Mouse (Mus musculus) hindbrain, embryonic 16.5 days (tissue): Measurements from ENCODE around the gene Soat2. TPM values are rescaled to one million over a fixed set of nuclear protein-coding genes. Genes with fewer than 3 reads are reported as not detected.

Experiments
- ATAC-seq: fragments of 200-750 bp; cut with Nextera tagmentation; 2 replicates; pipeline ENCODE4 v1.8.0; 2017; ENCODE audit warnings: moderate TSS enrichment, moderate library complexity
- H3K27ac ChIP-seq: fragments of 300-500 bp; sonication (generic); 2 replicates; pipeline ENCODE4 v1.5.1; 2014; ENCODE audit warnings: low read depth, mild to moderate bottlenecking, control low read depth, low read length, moderate library complexity
- H3K27me3 ChIP-seq: fragments of 300-500 bp; sonication (generic); replicated peaks from 2 replicates; pipeline ENCODE4 v1.6.1; 2014; ENCODE audit warnings: low read length; ENCODE audit not compliant: control insufficient read depth, insufficient read depth
- H3K36me3 ChIP-seq: fragments of 300-500 bp; sonication (generic); 2 replicates; pipeline ENCODE4 v1.6.1; 2014; ENCODE audit warnings: mild to moderate bottlenecking, low read length, moderate library complexity, mixed read lengths; ENCODE audit not compliant: control insufficient read depth, insufficient read depth
- H3K4me1 ChIP-seq: fragments of 300-500 bp; sonication (generic); 2 replicates; pipeline ENCODE4 v1.6.1; 2014; ENCODE audit warnings: low read depth, low read length; ENCODE audit not compliant: control insufficient read depth, insufficient read depth
- H3K4me2 ChIP-seq: fragments of 300-500 bp; sonication (generic); 2 replicates; pipeline ENCODE4 v1.6.1; 2014; ENCODE audit warnings: mild to moderate bottlenecking, low read length, control low read depth, moderate library complexity
- H3K4me3 ChIP-seq: fragments of 300-500 bp; sonication (generic); 2 replicates; pipeline ENCODE4 v1.5.1; 2014; ENCODE audit warnings: mild to moderate bottlenecking, low read length, control low read depth, moderate library complexity
- H3K9ac ChIP-seq: fragments of 300-500 bp; sonication (generic); 2 replicates; pipeline ENCODE4 v1.6.1; 2014; ENCODE audit warnings: low read depth, mild to moderate bottlenecking, control low read depth, low read length, moderate library complexity
- H3K9me3 ChIP-seq: fragments of 300-500 bp; sonication (generic); 2 replicates; pipeline ENCODE4 v1.6.1; 2014; ENCODE audit warnings: mild to moderate bottlenecking, low read length, moderate library complexity; ENCODE audit not compliant: control insufficient read depth
- WGBS: fragments of 180-500 bp; shearing (Covaris S2); extraction: QIAGEN DNeasy Blood & Tissue Kit; methylation state at CpG from one replicate; pipeline ENCODE4 v1.1.7; 2014; 5-methylcytosine and 5-hydroxymethylcytosine counted together
- polyA plus RNA-seq: library from polyadenylated mRNA; unstranded; fragments of >200 nt; fragmentation: Nextera tagmentation; extraction: Ambion mirVana; gene quantifications from 2 replicates; pipeline ENCODE4 v1.2.1, GENCODE M21; 2015

Gene Soat2
- polyA plus RNA-seq, 1 experiment from 2014 or later: not detected

DNA sequence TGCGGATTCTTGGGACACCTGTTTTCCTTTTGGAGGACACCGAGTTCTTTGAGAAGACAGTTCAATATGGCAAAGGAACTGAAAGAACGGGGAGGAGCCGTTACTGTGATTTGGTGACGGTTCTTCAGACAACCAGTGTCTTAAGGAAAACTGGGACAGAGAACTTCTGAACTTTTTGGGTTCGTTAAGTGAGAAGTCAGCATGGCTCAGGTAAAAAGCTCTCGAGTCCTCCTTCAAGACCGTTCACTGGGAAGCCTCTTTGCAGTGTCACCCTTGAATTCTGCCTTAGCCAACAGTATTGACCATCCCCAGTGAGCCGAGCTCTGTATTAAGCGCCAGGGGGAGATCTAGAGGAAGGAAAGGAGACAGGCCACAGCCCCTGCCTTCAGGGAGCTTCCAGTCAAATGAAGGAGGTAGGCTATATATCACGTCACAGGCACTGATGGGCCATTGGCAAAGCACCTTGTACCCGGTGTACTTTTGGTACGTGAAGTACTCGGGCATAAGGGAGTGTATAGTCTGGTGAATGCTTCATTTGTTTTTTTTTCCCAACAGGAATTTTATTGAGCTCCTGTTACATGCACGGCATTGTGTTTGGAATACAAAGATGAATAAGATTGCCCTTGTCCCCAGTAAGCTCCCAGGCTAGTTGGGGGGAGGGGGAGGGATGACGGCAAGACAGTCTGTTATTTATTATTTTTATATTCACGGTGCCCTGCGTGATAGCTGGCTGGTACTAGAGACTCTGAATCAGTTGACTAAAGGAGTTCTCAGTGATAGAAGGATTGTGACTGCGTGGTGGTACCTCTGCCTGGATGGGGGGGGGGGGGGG is 54.6 kb downstream of the Soat2 start, which contains the start of gene Csad:
TSS of gene Csad (minus strand) at position 51 of the 832 bp plus-strand sequence.
- ATAC-seq: no peak
- H3K36me3 ChIP-seq: peaks cover 13% of the 10 kb centered on the region
- peaks cover 32% of the 10 kb centered on the region for H3K4me1 ChIP-seq

GRCm38 (mm10) chr15:102205779-102206178 is 55.5 kb downstream of the Soat2 start:
- Histone ChIP-seq H3K27ac (peak overlapping the region; percentile 55), H3K4me2 (peak overlapping the region; percentile 68), H3K4me3 (peak overlapping the region; percentile 90), H3K4me1 (peaks cover 32% of the 10 kb centered on the region), H3K9ac (peak overlapping the region; percentile 50), H3K36me3 (peaks cover 15% of the 10 kb centered on the region), H3K9me3 (no peaks in the 10 kb centered on the region), H3K27me3 (no peaks in the 10 kb centered on the region)
- ATAC-seq: peak; percentile 40; the same call in 1 of the 2 replicates
- WGBS: 24% methylated on average over 8 of the region's 8 CpGs

More for the DNA sequence above, 54.6 kb downstream of the Soat2 start, which contains the start of gene Csad:
- no peaks in the 10 kb centered on the region for H3K9me3 ChIP-seq
- H3K9ac ChIP-seq: peak within 1 kb of the TSS; percentile 95
- H3K27me3 ChIP-seq: no peaks in the 10 kb centered on the region
- peak within 1 kb of the TSS; percentile 90 for H3K4me3 ChIP-seq
- peak within 1 kb of the TSS; percentile 100 for H3K27ac ChIP-seq
- WGBS: 46% methylated on average over 19 of the region's 19 CpGs
- H3K4me2 ChIP-seq: peak within 1 kb of the TSS; percentile 68

- 65% methylated on average over 3 of the region's 3 CpGs for WGBS
- no peak overlapping the region for H3K4me3 ChIP-seq
- H3K4me1 ChIP-seq: peaks cover 30% of the 10 kb centered on the region
- H3K27ac ChIP-seq: no peak overlapping the region
- 0 out of 2 replicates have a peak overlapping the region, but pooled peaks have one; percentile 0 for H3K9ac ChIP-seq
- H3K4me2 ChIP-seq: no peak overlapping the region
- no peaks in the 10 kb centered on the region for H3K27me3 ChIP-seq
- peaks cover 17% of the 10 kb centered on the region for H3K36me3 ChIP-seq
- no peaks in the 10 kb centered on the region for H3K9me3 ChIP-seq
- no peak for ATAC-seq
Measured at GRCm38 (mm10) chr15:102207351-102207750, 57.0 kb downstream of the Soat2 start.

GRCm38 (mm10) chr15:102208092-102208561 is 57.8 kb downstream of the Soat2 start:
- no peak overlapping the region for H3K4me2 ChIP-seq
- no peak overlapping the region for H3K4me3 ChIP-seq
- H3K27ac ChIP-seq: no peak overlapping the region
- peaks cover 24% of the 10 kb centered on the region for H3K36me3 ChIP-seq
- H3K27me3 ChIP-seq: no peaks in the 10 kb centered on the region
- no peak for ATAC-seq
- no peak overlapping the region for H3K9ac ChIP-seq
- H3K4me1 ChIP-seq: peaks cover 25% of the 10 kb centered on the region
- no peaks in the 10 kb centered on the region for H3K9me3 ChIP-seq
- 90% methylated on average over 9 of the region's 9 CpGs for WGBS

DNA sequence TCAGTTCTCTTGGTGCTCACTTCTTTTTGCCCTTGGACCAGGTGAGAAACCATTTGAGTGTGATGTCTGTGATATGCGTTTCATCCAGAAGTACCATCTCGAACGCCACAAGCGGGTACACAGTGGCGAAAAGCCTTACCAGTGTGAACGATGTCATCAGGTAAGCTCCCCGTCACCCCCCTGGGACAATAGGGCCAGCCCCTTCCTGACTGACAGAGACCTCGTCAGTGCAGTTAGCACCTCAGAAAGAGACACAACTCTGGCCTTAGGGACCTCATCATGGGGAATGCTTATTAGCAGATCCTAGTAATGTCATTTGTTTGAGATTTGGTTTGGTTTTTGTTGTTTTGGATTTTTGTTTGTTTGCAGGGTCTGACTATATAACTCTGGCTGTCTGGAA is 58.8 kb downstream of the Soat2 start:
- WGBS: 93% methylated on average over 8 of the region's 8 CpGs
- no peak for ATAC-seq
- Histone ChIP-seq H3K4me3 (no peak overlapping the region), H3K27me3 (no peaks in the 10 kb centered on the region), H3K4me2 (no peak overlapping the region), H3K9me3 (no peaks in the 10 kb centered on the region), H3K9ac (no peak overlapping the region), H3K27ac (no peak overlapping the region), H3K36me3 (peaks cover 30% of the 10 kb centered on the region), H3K4me1 (peaks cover 25% of the 10 kb centered on the region)

DNA sequence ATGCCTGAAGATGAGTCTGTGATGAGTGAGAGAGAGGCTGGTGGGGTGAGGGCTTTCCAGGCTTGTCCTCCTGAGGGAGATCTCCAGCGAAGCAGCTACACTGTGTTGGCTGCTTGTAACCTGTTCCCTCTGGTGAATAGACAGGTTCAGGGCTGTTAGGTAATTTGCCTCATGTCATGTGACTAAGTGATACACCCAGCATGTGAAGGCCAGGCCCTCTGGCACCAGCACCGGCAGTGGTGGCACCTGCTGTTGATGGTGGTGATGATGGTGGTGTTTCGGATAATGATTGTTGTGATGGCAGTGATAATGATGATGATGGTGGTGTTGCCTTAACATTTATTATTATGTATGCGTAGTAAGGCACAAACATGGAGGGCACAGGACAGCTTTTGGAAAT is 60.5 kb downstream of the Soat2 start:
- H3K36me3 ChIP-seq: peaks cover 33% of the 10 kb centered on the region
- no peak for ATAC-seq
- H3K4me3 ChIP-seq: no peak overlapping the region
- peaks cover 11% of the 10 kb centered on the region for H3K4me1 ChIP-seq
- no peak overlapping the region for H3K27ac ChIP-seq
- H3K9ac ChIP-seq: no peak overlapping the region
- H3K27me3 ChIP-seq: no peaks in the 10 kb centered on the region
- H3K4me2 ChIP-seq: no peak overlapping the region
- 93% methylated on average over 4 of the region's 4 CpGs for WGBS
- no peaks in the 10 kb centered on the region for H3K9me3 ChIP-seq

GRCm38 (mm10) chr15:102211895-102212294 is 61.6 kb downstream of the Soat2 start:
- no peaks in the 10 kb centered on the region for H3K9me3 ChIP-seq
- H3K4me2 ChIP-seq: no peak overlapping the region
- H3K4me3 ChIP-seq: no peak overlapping the region
- 81% methylated on average over 6 of the region's 6 CpGs for WGBS
- no peak overlapping the region for H3K9ac ChIP-seq
- peaks cover 3% of the 10 kb centered on the region for H3K4me1 ChIP-seq
- no peaks in the 10 kb centered on the region for H3K27me3 ChIP-seq
- ATAC-seq: no peak
- no peak overlapping the region for H3K27ac ChIP-seq
- H3K36me3 ChIP-seq: peaks cover 37% of the 10 kb centered on the region

Other genes starting within 250 kb of the Soat2 start
- gene Krt4, start 225.8 kb upstream of the Soat2 start, polyA plus RNA-seq: 0.09 TPM in 1 of 2 replicates, not detected in the other
- 0.65 and 0.83 TPM in 2 replicates for gene Krt79, start 210.2 kb upstream of the Soat2 start, polyA plus RNA-seq
- 0.08 TPM in 1 of 2 replicates, not detected in the other for gene Krt78, start 196.2 kb upstream of the Soat2 start, polyA plus RNA-seq
- 5.4 and 6.2 TPM in 2 replicates for gene Krt8, start 146.0 kb upstream of the Soat2 start, polyA plus RNA-seq
- 11.8 and 13.6 TPM in 2 replicates for gene Krt18, start 122.3 kb upstream of the Soat2 start, polyA plus RNA-seq
- gene Eif4b, start 76.8 kb upstream of the Soat2 start, polyA plus RNA-seq: 76.0 and 84.8 TPM in 2 replicates
- gene Tns2, start 50.1 kb upstream of the Soat2 start, polyA plus RNA-seq: 8.7 and 14.9 TPM in 2 replicates
- 105 and 108 TPM in 2 replicates for gene Spryd3, start 14.3 kb upstream of the Soat2 start, polyA plus RNA-seq
- 3.9 and 4.4 TPM in 2 replicates for gene Igfbp6, start 6.2 kb upstream of the Soat2 start, polyA plus RNA-seq
- 39.6 and 51.0 TPM in 2 replicates for gene Zfp740, start 52.7 kb downstream of the Soat2 start, polyA plus RNA-seq
- gene Csad, start 54.2 kb downstream of the Soat2 start, polyA plus RNA-seq: 35.5 and 43.3 TPM in 2 replicates
- 1.1 and 2.0 TPM in 2 replicates for gene Itgb7, start 81.4 kb downstream of the Soat2 start, polyA plus RNA-seq
- 5.6 and 7.6 TPM in 2 replicates for gene Rarg, start 107.0 kb downstream of the Soat2 start, polyA plus RNA-seq
- gene Gm9918, start 120.0 kb downstream of the Soat2 start, polyA plus RNA-seq: 0.06 and 0.14 TPM in 2 replicates
- 65.9 and 67.6 TPM in 2 replicates for gene Mfsd5, start 128.9 kb downstream of the Soat2 start, polyA plus RNA-seq
- gene Espl1, start 145.7 kb downstream of the Soat2 start, polyA plus RNA-seq: 4.1 and 6.4 TPM in 2 replicates
- 448 and 464 TPM in 2 replicates for gene Pfdn5, start 175.6 kb downstream of the Soat2 start, polyA plus RNA-seq
- gene Myg1, start 181.2 kb downstream of the Soat2 start, polyA plus RNA-seq: 88.1 and 99.0 TPM in 2 replicates
- gene Aaas, start 200.2 kb downstream of the Soat2 start, polyA plus RNA-seq: 36.1 and 38.1 TPM in 2 replicates
- gene Sp7, start 216.7 kb downstream of the Soat2 start, polyA plus RNA-seq: 0.46 and 1.0 TPM in 2 replicates